Mouse (Mus musculus): Measurements from ENCODE around the gene Inava. TPM values are rescaled to one million over a fixed set of nuclear protein-coding genes. Genes with fewer than 3 reads are reported as not detected.

The Inava gene
- total RNA-seq, 2 experiments from 2014 or later: not detected

DNA sequence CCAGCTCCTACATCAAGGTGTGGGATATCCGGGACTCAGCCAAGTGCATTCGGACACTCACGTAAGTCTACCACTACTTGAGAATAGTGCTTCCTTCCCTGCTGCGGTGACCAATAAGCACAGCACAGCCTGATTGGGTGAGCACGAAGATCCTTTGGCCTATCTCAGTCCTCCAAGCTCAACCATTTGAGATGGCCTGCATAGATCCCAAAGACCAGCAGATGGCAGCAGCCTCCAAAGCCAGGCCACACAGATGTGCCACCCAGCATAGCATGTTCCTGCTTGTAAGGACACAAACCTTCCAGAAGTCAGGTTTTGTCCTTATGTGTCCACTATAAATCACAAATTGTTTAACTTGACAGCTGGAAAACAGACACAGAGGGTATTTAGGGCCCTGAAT, 64.0 kb downstream of the Inava start:
- ATAC-seq (replicated peaks; ENCODE audit: low FRiP score, poor library complexity, severe bottlenecking): peak; percentile 48; the same call in 1 of the 2 replicates

DNA sequence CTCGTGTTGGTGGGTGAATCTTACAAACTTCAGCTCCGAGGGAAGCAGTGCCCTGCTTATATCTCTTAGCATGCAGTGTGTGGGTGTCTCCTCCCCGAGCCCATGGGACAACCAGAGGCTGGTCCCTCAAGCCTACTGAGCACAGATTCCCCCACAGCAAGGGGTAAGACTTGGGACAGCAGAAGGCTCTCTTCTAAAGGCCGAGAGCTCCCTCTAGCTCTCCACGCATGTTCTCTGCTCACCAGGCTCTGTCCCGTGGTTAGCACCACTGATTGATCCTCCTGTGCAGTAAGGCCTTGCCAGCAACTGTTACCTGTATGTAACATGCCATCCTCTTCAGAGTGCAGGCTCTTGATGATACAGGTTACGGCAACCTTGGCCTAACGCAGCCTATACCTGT, 66.4 kb downstream of the Inava start:
- no peak for ATAC-seq (replicated peaks; ENCODE audit: low FRiP score, poor library complexity, severe bottlenecking)

DNA sequence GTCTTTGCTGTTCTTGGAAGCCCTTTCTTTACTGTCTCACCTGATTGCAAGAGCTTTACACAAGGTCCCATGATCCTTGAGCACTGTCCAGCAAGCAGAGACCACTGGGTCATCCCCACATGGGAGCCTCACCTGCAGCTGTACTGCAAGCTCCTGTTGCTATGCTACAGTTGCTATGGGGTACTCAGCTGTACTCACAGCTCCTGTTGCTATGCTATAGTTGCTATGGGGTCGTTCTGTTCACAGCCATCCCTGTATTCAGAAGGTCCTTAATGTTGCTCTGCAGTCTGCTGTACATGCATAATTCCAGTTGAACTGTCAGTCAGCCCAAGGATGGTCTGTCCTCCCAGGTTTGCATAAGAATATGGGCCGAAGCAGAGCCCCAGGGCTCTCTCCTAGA, 68.6 kb downstream of the Inava start:
- ATAC-seq (replicated peaks; ENCODE audit: low FRiP score, poor library complexity, severe bottlenecking): no peak

Other genes starting within 250 kb of the Inava start
- not detected in 2 replicates for gene Igfn1, start 227.9 kb downstream of the Inava start, total RNA-seq (2015; ENCODE audit: low replicate concordance)
- gene Igfn1, start 227.9 kb downstream of the Inava start, total RNA-seq (2017; ENCODE audit: low replicate concordance): not detected in 2 replicates
- gene Tmem9, start 226.1 kb downstream of the Inava start, total RNA-seq (2015; ENCODE audit: low replicate concordance): 29.8 and 64.5 TPM in 2 replicates
- 31.8 and 54.4 TPM in 2 replicates for gene Tmem9, start 226.1 kb downstream of the Inava start, total RNA-seq (2017; ENCODE audit: low replicate concordance)
- gene Ascl5, start 183.5 kb downstream of the Inava start, total RNA-seq (2015; ENCODE audit: low replicate concordance): not detected in 2 replicates
- gene Ascl5, start 183.5 kb downstream of the Inava start, total RNA-seq (2017; ENCODE audit: low replicate concordance): not detected in 2 replicates
- not detected in 2 replicates for gene Cacna1s, start 181.5 kb downstream of the Inava start, total RNA-seq (2015; ENCODE audit: low replicate concordance)
- not detected in 2 replicates for gene Cacna1s, start 181.5 kb downstream of the Inava start, total RNA-seq (2017; ENCODE audit: low replicate concordance)
- 23.4 and 36.0 TPM in 2 replicates for gene Kif21b, start 102.9 kb downstream of the Inava start, total RNA-seq (2015; ENCODE audit: low replicate concordance)
- gene Kif21b, start 102.9 kb downstream of the Inava start, total RNA-seq (2017; ENCODE audit: low replicate concordance): 4.4 and 5.0 TPM in 2 replicates
- not detected in 2 replicates for gene Mroh3, start 21.4 kb downstream of the Inava start, total RNA-seq (2015; ENCODE audit: low replicate concordance)
- not detected in 2 replicates for gene Mroh3, start 21.4 kb downstream of the Inava start, total RNA-seq (2017; ENCODE audit: low replicate concordance)
- gene Gpr25, start 26.6 kb upstream of the Inava start, total RNA-seq (2015; ENCODE audit: low replicate concordance): not detected in 2 replicates
- gene Gpr25, start 26.6 kb upstream of the Inava start, total RNA-seq (2017; ENCODE audit: low replicate concordance): not detected in 2 replicates
- 111 and 128 TPM in 2 replicates for gene Camsap2, start 111.8 kb upstream of the Inava start, total RNA-seq (2015; ENCODE audit: low replicate concordance)
- gene Camsap2, start 111.8 kb upstream of the Inava start, total RNA-seq (2017; ENCODE audit: low replicate concordance): 192 and 194 TPM in 2 replicates
- 17.3 and 21.4 TPM in 2 replicates for gene Ddx59, start 181.0 kb upstream of the Inava start, total RNA-seq (2015; ENCODE audit: low replicate concordance)
- 16.7 and 21.1 TPM in 2 replicates for gene Ddx59, start 181.0 kb upstream of the Inava start, total RNA-seq (2017; ENCODE audit: low replicate concordance)
- 144 and 159 TPM in 2 replicates for gene Kif14, start 232.1 kb upstream of the Inava start, total RNA-seq (2015; ENCODE audit: low replicate concordance)
- gene Kif14, start 232.1 kb upstream of the Inava start, total RNA-seq (2017; ENCODE audit: low replicate concordance): 223 and 224 TPM in 2 replicates